Mouse (Mus musculus) liver, embryonic 12.5 days (tissue): Measurements from ENCODE around the gene Uvrag. TPM values are rescaled to one million over a fixed set of nuclear protein-coding genes. Genes with fewer than 3 reads are reported as not detected.

Source experiments
- ATAC-seq: fragments of 200-750 bp; cut with Nextera tagmentation; 2 replicates; pipeline ENCODE4 v1.8.0; 2017; ENCODE audit warnings: moderate number of reproducible peaks, mild to moderate bottlenecking, moderate library complexity
- H3K27ac ChIP-seq: fragments of 300-500 bp; sonication (generic); 2 replicates; pipeline ENCODE4 v1.5.1; 2016; ENCODE audit warnings: mild to moderate bottlenecking
- H3K27me3 ChIP-seq: fragments of 300-500 bp; sonication (generic); replicated peaks from 2 replicates; pipeline ENCODE4 v1.6.1; 2016; ENCODE audit warnings: mild to moderate bottlenecking, moderate library complexity
- H3K36me3 ChIP-seq: fragments of 300-500 bp; sonication (generic); 2 replicates; pipeline ENCODE4 v1.6.1; 2016; ENCODE audit warnings: mild to moderate bottlenecking, moderate library complexity
- H3K4me1 ChIP-seq: fragments of 300-500 bp; sonication (generic); 2 replicates; pipeline ENCODE4 v1.6.1; 2016
- H3K4me2 ChIP-seq: fragments of 300-500 bp; sonication (generic); 2 replicates; pipeline ENCODE4 v1.6.1; 2016; ENCODE audit warnings: mild to moderate bottlenecking, moderate library complexity
- H3K4me3 ChIP-seq: fragments of 300-500 bp; sonication (generic); 2 replicates; pipeline ENCODE4 v1.5.1; 2016; ENCODE audit warnings: mild to moderate bottlenecking, moderate library complexity
- H3K9ac ChIP-seq: fragments of 300-500 bp; sonication (generic); 2 replicates; pipeline ENCODE4 v1.6.1; 2016; ENCODE audit warnings: mild to moderate bottlenecking, moderate library complexity
- H3K9me3 ChIP-seq: fragments of 300-500 bp; sonication (generic); replicated peaks from 2 replicates; pipeline ENCODE4 v1.6.1; 2016; ENCODE audit warnings: mild to moderate bottlenecking, moderate library complexity
- WGBS: fragments of 180-500 bp; shearing (Covaris S2); methylation state at CpG from one replicate; pipeline ENCODE4 v1.1.7; 2016; ENCODE audit not compliant: insufficient replicate concordance; 5-methylcytosine and 5-hydroxymethylcytosine counted together
- polyA plus RNA-seq: library from polyadenylated mRNA; unstranded; fragments of >200 nt; fragmentation: Nextera tagmentation; extraction: Ambion mirVana; gene quantifications from 2 replicates; pipeline ENCODE4 v1.2.1, GENCODE M21; 2016

Uvrag gene
- polyA plus RNA-seq, 1 experiment from 2014 or later, result 15.1 TPM

GRCm38 (mm10) chr7:98907476-98907875 is 233.5 kb downstream of the Uvrag start:
- Histone ChIP-seq H3K4me1 (peaks cover 5% of the 10 kb centered on the region; the same call in 1 of the 2 replicates), H3K9me3 (no peaks in the 10 kb centered on the region), H3K4me2 (no peak overlapping the region), H3K27ac (no peak overlapping the region), H3K36me3 (0 out of 2 replicates have a peak, but pooled peaks cover 4% of the 10 kb centered on the region), H3K9ac (no peak overlapping the region), H3K4me3 (no peak overlapping the region), H3K27me3 (no peaks in the 10 kb centered on the region)
- no peak for ATAC-seq
- WGBS, result 80% methylated on average over 4 of the region's 4 CpGs

- no peak overlapping the region for H3K4me2 ChIP-seq
- H3K4me1 ChIP-seq, result no peaks in the 10 kb centered on the region
- H3K9ac ChIP-seq, result no peak overlapping the region
- ATAC-seq, result no peak
- 78% methylated on average over 21 of the region's 21 CpGs for WGBS
- H3K9me3 ChIP-seq, result peaks cover 7% of the 10 kb centered on the region; the same call in 1 of the 2 replicates
- H3K27ac ChIP-seq, result no peak overlapping the region
- H3K36me3 ChIP-seq, result 0 out of 2 replicates have a peak, but pooled peaks cover 11% of the 10 kb centered on the region
- no peak overlapping the region for H3K4me3 ChIP-seq
- no peaks in the 10 kb centered on the region for H3K27me3 ChIP-seq
Measured at GRCm38 (mm10) chr7:98904659-98905362, 236.1 kb downstream of the Uvrag start.

GRCm38 (mm10) chr7:98903884-98904283 is 237.1 kb downstream of the Uvrag start:
- no peak for ATAC-seq
- H3K4me2 ChIP-seq, result no peak overlapping the region
- peaks cover 7% of the 10 kb centered on the region; the same call in 1 of the 2 replicates for H3K9me3 ChIP-seq
- no peaks in the 10 kb centered on the region for H3K27me3 ChIP-seq
- no peak overlapping the region for H3K4me3 ChIP-seq
- no peaks in the 10 kb centered on the region for H3K4me1 ChIP-seq
- H3K36me3 ChIP-seq, result peaks cover 15% of the 10 kb centered on the region; the same call in 1 of the 2 replicates
- WGBS, result 63% methylated on average over 5 of the region's 5 CpGs
- no peak overlapping the region for H3K27ac ChIP-seq
- no peak overlapping the region for H3K9ac ChIP-seq

- Histone ChIP-seq H3K4me2 (no peak overlapping the region), H3K9me3 (peaks cover 7% of the 10 kb centered on the region; the same call in 1 of the 2 replicates), H3K9ac (no peak overlapping the region), H3K36me3 (peaks cover 20% of the 10 kb centered on the region; the same call in 1 of the 2 replicates), H3K4me3 (no peak overlapping the region), H3K27me3 (no peaks in the 10 kb centered on the region), H3K27ac (no peak overlapping the region), H3K4me1 (no peaks in the 10 kb centered on the region)
- ATAC-seq, result no peak
- 79% methylated on average over 1 of the region's 1 CpGs for WGBS
Measured at GRCm38 (mm10) chr7:98901120-98901519, 239.8 kb downstream of the Uvrag start.

GRCm38 (mm10) chr7:98899815-98900214 is 241.1 kb downstream of the Uvrag start:
- no peak for ATAC-seq
- Histone ChIP-seq H3K4me1 (peaks cover 12% of the 10 kb centered on the region), H3K27ac (no peak overlapping the region), H3K9ac (no peak overlapping the region), H3K27me3 (no peaks in the 10 kb centered on the region), H3K36me3 (peaks cover 16% of the 10 kb centered on the region; the same call in 1 of the 2 replicates), H3K4me2 (no peak overlapping the region), H3K9me3 (peaks cover 7% of the 10 kb centered on the region; the same call in 1 of the 2 replicates), H3K4me3 (no peak overlapping the region)
- WGBS, result 64% methylated on average over 4 of the region's 4 CpGs

GRCm38 (mm10) chr7:98897323-98897722 is 243.6 kb downstream of the Uvrag start:
- WGBS, result 86% methylated on average over 8 of the region's 8 CpGs
- Histone ChIP-seq H3K4me3 (no peak overlapping the region), H3K9ac (no peak overlapping the region), H3K27me3 (no peaks in the 10 kb centered on the region), H3K36me3 (peaks cover 16% of the 10 kb centered on the region; the same call in 1 of the 2 replicates), H3K4me2 (no peak overlapping the region), H3K4me1 (peaks cover 26% of the 10 kb centered on the region), H3K27ac (no peak overlapping the region), H3K9me3 (peaks cover 7% of the 10 kb centered on the region; the same call in 1 of the 2 replicates)
- ATAC-seq, result no peak

- Histone ChIP-seq H3K9ac (no peak overlapping the region), H3K27ac (no peak overlapping the region), H3K4me1 (peaks cover 26% of the 10 kb centered on the region), H3K4me3 (no peak overlapping the region), H3K36me3 (peaks cover 9% of the 10 kb centered on the region; the same call in 1 of the 2 replicates), H3K27me3 (no peaks in the 10 kb centered on the region), H3K9me3 (peaks cover under 1% of the 10 kb centered on the region; the same call in 1 of the 2 replicates), H3K4me2 (no peak overlapping the region)
- WGBS, result 37% methylated on average over 10 of the region's 10 CpGs
- ATAC-seq, result no peak
Measured at GRCm38 (mm10) chr7:98895501-98896095, 245.3 kb downstream of the Uvrag start.

- Histone ChIP-seq H3K27ac (no peak overlapping the region), H3K4me3 (no peak overlapping the region)
- no peak for ATAC-seq
Measured at GRCm38 (mm10) chr7:98894768-98895167, 246.2 kb downstream of the Uvrag start.

GRCm38 (mm10) chr7:98894305-98894704 is 246.6 kb downstream of the Uvrag start:
- Histone ChIP-seq H3K4me2 (no peak overlapping the region), H3K9me3 (no peaks in the 10 kb centered on the region), H3K27me3 (no peaks in the 10 kb centered on the region), H3K27ac (no peak overlapping the region), H3K4me3 (no peak overlapping the region), H3K9ac (no peak overlapping the region), H3K36me3 (peaks cover 9% of the 10 kb centered on the region; the same call in 1 of the 2 replicates), H3K4me1 (peaks cover 26% of the 10 kb centered on the region)
- 73% methylated on average over 5 of the region's 5 CpGs for WGBS
- 0 out of 2 replicates have a peak, but pooled peaks have one; percentile 24 for ATAC-seq

More at GRCm38 (mm10) chr7:98894768-98895167, 246.2 kb downstream of the Uvrag start:
- H3K9me3 ChIP-seq, result no peaks in the 10 kb centered on the region
- H3K27me3 ChIP-seq, result no peaks in the 10 kb centered on the region
- H3K9ac ChIP-seq, result no peak overlapping the region
- H3K36me3 ChIP-seq, result peaks cover 9% of the 10 kb centered on the region; the same call in 1 of the 2 replicates
- 34% methylated on average over 5 of the region's 5 CpGs for WGBS
- H3K4me1 ChIP-seq, result peaks cover 26% of the 10 kb centered on the region
- no peak overlapping the region for H3K4me2 ChIP-seq

- Histone ChIP-seq H3K4me1 (peaks cover 26% of the 10 kb centered on the region), H3K4me3 (no peak overlapping the region), H3K27ac (no peak overlapping the region), H3K36me3 (peaks cover 6% of the 10 kb centered on the region), H3K27me3 (no peaks in the 10 kb centered on the region), H3K9me3 (no peaks in the 10 kb centered on the region), H3K9ac (no peak overlapping the region), H3K4me2 (no peak overlapping the region)
- 58% methylated on average over 5 of the region's 5 CpGs for WGBS
- no peak for ATAC-seq
Measured at GRCm38 (mm10) chr7:98893144-98893543, 247.8 kb downstream of the Uvrag start.

GRCm38 (mm10) chr7:98889211-98889610 is 251.7 kb downstream of the Uvrag start:
- Histone ChIP-seq H3K9ac (no peak overlapping the region), H3K4me3 (no peak overlapping the region), H3K9me3 (no peaks in the 10 kb centered on the region), H3K36me3 (peaks cover 8% of the 10 kb centered on the region), H3K4me2 (no peak overlapping the region), H3K27me3 (no peaks in the 10 kb centered on the region), H3K4me1 (peaks cover 13% of the 10 kb centered on the region), H3K27ac (no peak overlapping the region)
- 69% methylated on average over 7 of the region's 7 CpGs for WGBS
- ATAC-seq, result no peak

GRCm38 (mm10) chr7:98888810-98889209 is 252.1 kb downstream of the Uvrag start:
- peaks cover 9% of the 10 kb centered on the region; the same call in 1 of the 2 replicates for H3K4me1 ChIP-seq
- 69% methylated on average over 5 of the region's 5 CpGs for WGBS

More at GRCm38 (mm10) chr7:98888810-98889209, 252.1 kb downstream of the Uvrag start:
- peaks cover 8% of the 10 kb centered on the region for H3K36me3 ChIP-seq
- no peak for ATAC-seq
- H3K27me3 ChIP-seq, result no peaks in the 10 kb centered on the region
- H3K4me3 ChIP-seq, result no peak overlapping the region
- H3K27ac ChIP-seq, result no peak overlapping the region
- no peak overlapping the region for H3K9ac ChIP-seq
- H3K9me3 ChIP-seq, result no peaks in the 10 kb centered on the region
- no peak overlapping the region for H3K4me2 ChIP-seq
